Mouse (Mus musculus): ENCODE measurements around the gene Ncan. TPM values are rescaled to one million over a fixed set of nuclear protein-coding genes. Genes with fewer than 3 reads are reported as not detected.

The Ncan gene
- polyA plus RNA-seq, 1 experiment = 0.04 TPM

GRCm38 (mm10) chr8:70087237-70087636 lies 33.4 kb downstream of the Ncan start:
- no peak overlapping the region for H3K4me3 ChIP-seq (ENCODE audit: extremely low read depth, insufficient read depth, insufficient read length)
- 7% methylated on average over 7 of the region's 7 CpGs for WGBS
- H3K36me3 ChIP-seq (ENCODE audit: control insufficient read depth, insufficient read depth, low read length) = no peaks in the 10 kb centered on the region
- peaks cover 12% of the 10 kb centered on the region for H3K27me3 ChIP-seq (ENCODE audit: control insufficient read depth, insufficient read depth, low read length)
- DNase-seq (ENCODE audit: low read depth in 1 of 2, low spot score in 2 of 2) = no peak
- H3K4me1 ChIP-seq (ENCODE audit: control insufficient read depth, insufficient read depth, insufficient read length) = peaks cover 5% of the 10 kb centered on the region; the same call in 1 of the 2 replicates
- no peak overlapping the region for H3K27ac ChIP-seq (ENCODE audit: insufficient read depth, low read length)
- TF ChIP-seq CTCF (IDR thresholded peaks at IDR 0.05; ENCODE audit: extremely low read depth, insufficient read depth, insufficient read length, insufficient replicate concordance) (no peak), POLR2A (IDR thresholded peaks at IDR 0.05; ENCODE audit: low read depth, low read length) (no peak)

- no peaks in the 10 kb centered on the region for H3K36me3 ChIP-seq (ENCODE audit: control insufficient read depth, insufficient read depth, low read length)
- no peak overlapping the region for H3K27ac ChIP-seq (ENCODE audit: insufficient read depth, low read length)
- TF ChIP-seq CTCF (IDR thresholded peaks at IDR 0.05; ENCODE audit: extremely low read depth, insufficient read depth, insufficient read length, insufficient replicate concordance) = no peak
- no peak for TF ChIP-seq POLR2A (IDR thresholded peaks at IDR 0.05; ENCODE audit: low read depth, low read length)
- 41% methylated on average over 1 of the region's 1 CpGs for WGBS
- H3K4me1 ChIP-seq (ENCODE audit: control insufficient read depth, insufficient read depth, insufficient read length) = peaks cover 5% of the 10 kb centered on the region; the same call in 1 of the 2 replicates
- peaks cover 12% of the 10 kb centered on the region for H3K27me3 ChIP-seq (ENCODE audit: control insufficient read depth, insufficient read depth, low read length)
- no peak for DNase-seq (ENCODE audit: low read depth in 1 of 2, low spot score in 2 of 2)
- H3K4me3 ChIP-seq (ENCODE audit: extremely low read depth, insufficient read depth, insufficient read length) = no peak overlapping the region
These were observed 34.5 kb downstream of the Ncan start for GRCm38 (mm10) chr8:70086151-70086550.

GRCm38 (mm10) chr8:70084191-70085065 lies 36.2 kb downstream of the Ncan start:
- TF ChIP-seq POLR2A (IDR thresholded peaks at IDR 0.05; ENCODE audit: low read depth, low read length) (no peak), CTCF (IDR thresholded peaks at IDR 0.05; ENCODE audit: extremely low read depth, insufficient read depth, insufficient read length, insufficient replicate concordance) (no peak)
- H3K4me3 ChIP-seq (ENCODE audit: extremely low read depth, insufficient read depth, insufficient read length) = peak overlapping the region; percentile 12; the same call in 1 of the 2 replicates

GRCm38 (mm10) chr8:70083285-70083684 lies 37.4 kb downstream of the Ncan start, which contains the start of gene Hapln4:
Gene Hapln4 (plus strand): TSS chr8:70083457.
- DNase-seq (ENCODE audit: low read depth in 1 of 2, low spot score in 2 of 2) = no peak
- Histone ChIP-seq H3K27me3 (ENCODE audit: control insufficient read depth, insufficient read depth, low read length) (peaks cover 11% of the 10 kb centered on the region), H3K4me3 (ENCODE audit: extremely low read depth, insufficient read depth, insufficient read length) (peak within 1 kb of the TSS; percentile 12; the same call in 1 of the 2 replicates), H3K27ac (ENCODE audit: insufficient read depth, low read length) (no peak within 1 kb of the TSS), H3K4me1 (ENCODE audit: control insufficient read depth, insufficient read depth, insufficient read length) (peaks cover 5% of the 10 kb centered on the region; the same call in 1 of the 2 replicates), H3K36me3 (ENCODE audit: control insufficient read depth, insufficient read depth, low read length) (no peaks in the 10 kb centered on the region)
- 3% methylated on average over 26 of the region's 26 CpGs for WGBS
- TF ChIP-seq POLR2A (IDR thresholded peaks at IDR 0.05; ENCODE audit: low read depth, low read length) = no peak
- TF ChIP-seq CTCF (IDR thresholded peaks at IDR 0.05; ENCODE audit: extremely low read depth, insufficient read depth, insufficient read length, insufficient replicate concordance) = no peak

More at GRCm38 (mm10) chr8:70084191-70085065, 36.2 kb downstream of the Ncan start:
- H3K27me3 ChIP-seq (ENCODE audit: control insufficient read depth, insufficient read depth, low read length) = peaks cover 12% of the 10 kb centered on the region
- no peaks in the 10 kb centered on the region for H3K36me3 ChIP-seq (ENCODE audit: control insufficient read depth, insufficient read depth, low read length)
- H3K27ac ChIP-seq (ENCODE audit: insufficient read depth, low read length) = no peak overlapping the region
- WGBS = 5% methylated on average over 71 of the region's 71 CpGs
- peaks cover 5% of the 10 kb centered on the region; the same call in 1 of the 2 replicates for H3K4me1 ChIP-seq (ENCODE audit: control insufficient read depth, insufficient read depth, insufficient read length)
- no peak for DNase-seq (ENCODE audit: low read depth in 1 of 2, low spot score in 2 of 2)

- DNase-seq (ENCODE audit: low read depth in 1 of 2, low spot score in 2 of 2) = no peak
- H3K4me3 ChIP-seq (ENCODE audit: extremely low read depth, insufficient read depth, insufficient read length) = no peak overlapping the region
- TF ChIP-seq POLR2A (IDR thresholded peaks at IDR 0.05; ENCODE audit: low read depth, low read length) (no peak), CTCF (IDR thresholded peaks at IDR 0.05; ENCODE audit: extremely low read depth, insufficient read depth, insufficient read length, insufficient replicate concordance) (no peak)
- H3K36me3 ChIP-seq (ENCODE audit: control insufficient read depth, insufficient read depth, low read length) = no peaks in the 10 kb centered on the region
- H3K27me3 ChIP-seq (ENCODE audit: control insufficient read depth, insufficient read depth, low read length) = peaks cover 9% of the 10 kb centered on the region
- H3K27ac ChIP-seq (ENCODE audit: insufficient read depth, low read length) = no peak overlapping the region
- H3K4me1 ChIP-seq (ENCODE audit: control insufficient read depth, insufficient read depth, insufficient read length) = peaks cover 2% of the 10 kb centered on the region; the same call in 1 of the 2 replicates
- 92% methylated on average over 2 of the region's 2 CpGs for WGBS
These were observed 38.7 kb downstream of the Ncan start for GRCm38 (mm10) chr8:70081976-70082375.

GRCm38 (mm10) chr8:70073682-70074081 lies 47.0 kb downstream of the Ncan start:
- no peak overlapping the region for H3K27ac ChIP-seq (ENCODE audit: insufficient read depth, low read length)
- H3K4me1 ChIP-seq (ENCODE audit: control insufficient read depth, insufficient read depth, insufficient read length) = peaks cover 3% of the 10 kb centered on the region; the same call in 1 of the 2 replicates
- H3K36me3 ChIP-seq (ENCODE audit: control insufficient read depth, insufficient read depth, low read length) = peaks cover 17% of the 10 kb centered on the region
- no peak for DNase-seq (ENCODE audit: low read depth in 1 of 2, low spot score in 2 of 2)
- no peaks in the 10 kb centered on the region for H3K27me3 ChIP-seq (ENCODE audit: control insufficient read depth, insufficient read depth, low read length)
- WGBS = 10% methylated on average over 1 of the region's 1 CpGs
- TF ChIP-seq CTCF (IDR thresholded peaks at IDR 0.05; ENCODE audit: extremely low read depth, insufficient read depth, insufficient read length, insufficient replicate concordance) (no peak), POLR2A (IDR thresholded peaks at IDR 0.05; ENCODE audit: low read depth, low read length) (no peak)
- H3K4me3 ChIP-seq (ENCODE audit: extremely low read depth, insufficient read depth, insufficient read length) = no peak overlapping the region
